Mouse (Mus musculus): ENCODE data around the gene Tnpo3.

Tnpo3 gene

GRCm38 (mm10) chr6:29527361-29528164, 82.1 kb downstream of the Tnpo3 start:
- in situ Hi-C loops (cut with MboI, MseI) = no loop called here

- in situ Hi-C loops (cut with MboI, MseI) = no loop called here
Measured at GRCm38 (mm10) chr6:29526281-29527251, 83.1 kb downstream of the Tnpo3 start, which contains the start of gene Irf5. Irf5 (plus strand) TSS chr6:29526625.

- in situ Hi-C loops (cut with MboI, MseI) = no loop called here
Measured at GRCm38 (mm10) chr6:29525256-29525655, 84.4 kb downstream of the Tnpo3 start.

GRCm38 (mm10) chr6:29524034-29524489, 85.6 kb downstream of the Tnpo3 start:
- in situ Hi-C loops (cut with MboI, MseI) = no loop called here

- in situ Hi-C loops (cut with MboI, MseI) = no loop called here
Measured at GRCm38 (mm10) chr6:29523301-29524033, 86.2 kb downstream of the Tnpo3 start.

GRCm38 (mm10) chr6:29522626-29523300, 86.9 kb downstream of the Tnpo3 start:
- in situ Hi-C loops (cut with MboI, MseI) = no loop called here

GRCm38 (mm10) chr6:29517139-29517538, 92.5 kb downstream of the Tnpo3 start:
- in situ Hi-C loops (cut with MboI, MseI) = no loop called here

- in situ Hi-C loops (cut with MboI, MseI) = no loop called here
Measured at GRCm38 (mm10) chr6:29513284-29513683, 96.4 kb downstream of the Tnpo3 start.

- in situ Hi-C loops (cut with MboI, MseI) = no loop called here
Measured at GRCm38 (mm10) chr6:29509086-29509485, 100.6 kb downstream of the Tnpo3 start.

GRCm38 (mm10) chr6:29507447-29508309, 102.0 kb downstream of the Tnpo3 start, which contains the start of gene Kcp:
Kcp (minus strand) TSS chr6:29507952.
- in situ Hi-C loops (cut with MboI, MseI) = no loop called here

- in situ Hi-C loops (cut with MboI, MseI) = no loop called here
Measured at GRCm38 (mm10) chr6:29506834-29507233, 102.9 kb downstream of the Tnpo3 start.

- in situ Hi-C loops (cut with MboI, MseI) = no loop called here
Measured at GRCm38 (mm10) chr6:29505493-29505892, 104.2 kb downstream of the Tnpo3 start.

GRCm38 (mm10) chr6:29501599-29501998, 108.1 kb downstream of the Tnpo3 start:
- in situ Hi-C loops (cut with MboI, MseI) = no loop called here

- in situ Hi-C loops (cut with MboI, MseI) = no loop called here
Measured at GRCm38 (mm10) chr6:29500810-29501209, 108.9 kb downstream of the Tnpo3 start.

GRCm38 (mm10) chr6:29500177-29500576, 109.5 kb downstream of the Tnpo3 start:
- in situ Hi-C loops (cut with MboI, MseI) = no loop called here

GRCm38 (mm10) chr6:29497791-29498190, 111.9 kb downstream of the Tnpo3 start:
- in situ Hi-C loops (cut with MboI, MseI) = no loop called here

- in situ Hi-C loops (cut with MboI, MseI) = no loop called here
Measured at GRCm38 (mm10) chr6:29496270-29496669, 113.4 kb downstream of the Tnpo3 start.

- in situ Hi-C loops (cut with MboI, MseI) = no loop called here
Measured at GRCm38 (mm10) chr6:29494101-29494500, 115.6 kb downstream of the Tnpo3 start.

Measured in regulatory T cell (primary cell).